Mouse (Mus musculus) adrenal gland, postnatal 25 days (tissue): ENCODE data around the gene Btbd35f22. TPM values are rescaled to one million over a fixed set of nuclear protein-coding genes. Genes with fewer than 3 reads are reported as not detected.
"Not testable (repeated sequence)": the region's sequence is repeated elsewhere in the genome, so short reads cannot be mapped to it uniquely, and the experiment has no call there.

ENCODE experiments used
- DNase-seq: peaks from one replicate; pipeline ENCODE4 v3.0.0; 2021; ENCODE audit warnings: mixed read lengths
- long read RNA-seq: library from polyadenylated mRNA; stranded (forward); transcript quantifications from one replicate; pipeline ENCODE4 v2.0.0, GENCODE M21; 2021
- total RNA-seq: library from RNA; stranded (reverse); gene quantifications from 2 replicates; pipeline ENCODE4 v1.2.3, GENCODE M21; 2021

The Btbd35f22 gene
- total RNA-seq: not detected in 2 replicates
- long read RNA-seq: 0 reads

GRCm38 (mm10) chrX:32047529-32047928 lies at the start of gene Btbd35f22:
Gene Btbd35f22, plus strand, starts transcription at chrX:32047829.
- not testable (repeated sequence) for DNase-seq

Other genes starting within 250 kb of the Btbd35f22 start
- gene Gm21637, start 85.8 kb upstream of the Btbd35f22 start, total RNA-seq: not detected in 2 replicates
- not detected in 2 replicates for gene Btbd35f2, start 230.6 kb downstream of the Btbd35f22 start, total RNA-seq